Mouse (Mus musculus): ENCODE results near the gene Arx. TPM values are rescaled to one million over a fixed set of nuclear protein-coding genes. Genes with fewer than 3 reads are reported as not detected.

The Arx gene
- polyA plus RNA-seq, 1 experiment: 0.05 TPM

DNA sequence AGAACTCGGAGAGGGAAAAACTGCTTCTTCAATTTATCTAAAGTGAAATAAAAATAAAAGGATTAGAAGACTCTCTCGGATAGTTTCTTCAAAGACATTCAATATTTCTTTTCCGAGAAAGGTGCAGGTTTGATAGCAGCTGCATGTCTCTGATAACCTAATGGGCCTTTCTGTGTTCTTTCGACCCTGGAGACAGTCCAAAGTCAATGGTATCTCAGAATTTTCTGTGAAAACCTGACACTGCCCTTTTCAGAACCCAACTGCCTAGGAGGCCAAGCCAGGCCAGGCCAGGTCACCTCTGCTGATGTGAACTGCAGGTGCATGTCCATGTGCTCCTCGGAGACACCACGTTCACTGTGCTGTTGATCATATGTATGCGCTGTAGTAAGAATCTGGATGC lies 19.5 kb downstream of the Arx start:
- Histone ChIP-seq H3K4me3 (replicated peaks; ENCODE audit: extremely low read depth, low read depth, low read length) (no peak overlapping the region), H3K4me1 (ENCODE audit: control insufficient read depth, insufficient read depth, low read length) (no peaks in the 10 kb centered on the region)
- TF ChIP-seq CTCF (IDR thresholded peaks at IDR 0.05; ENCODE audit: insufficient read depth, low read length) (no peak), POLR2A (IDR thresholded peaks at IDR 0.05; ENCODE audit: borderline replicate concordance, extremely low read depth, low read depth, low read length) (no peak)
- 84% methylated on average over 7 of the region's 7 CpGs for WGBS
- DNase-seq: no peak

- no peak for DNase-seq
- Histone ChIP-seq H3K4me1 (ENCODE audit: control insufficient read depth, insufficient read depth, low read length) (no peaks in the 10 kb centered on the region), H3K4me3 (replicated peaks; ENCODE audit: extremely low read depth, low read depth, low read length) (no peak overlapping the region)
- no peak for TF ChIP-seq CTCF (IDR thresholded peaks at IDR 0.05; ENCODE audit: insufficient read depth, low read length)
- TF ChIP-seq POLR2A (IDR thresholded peaks at IDR 0.05; ENCODE audit: borderline replicate concordance, extremely low read depth, low read depth, low read length): no peak
- 57% methylated on average over 4 of the region's 4 CpGs for WGBS
These were observed 31.3 kb downstream of the Arx start for GRCm38 (mm10) chrX:93317577-93317976.

GRCm38 (mm10) chrX:93319979-93320378 lies 33.7 kb downstream of the Arx start:
- WGBS: 62% methylated on average over 2 of the region's 2 CpGs
- H3K4me1 ChIP-seq (ENCODE audit: control insufficient read depth, insufficient read depth, low read length): no peaks in the 10 kb centered on the region
- H3K4me3 ChIP-seq (replicated peaks; ENCODE audit: extremely low read depth, low read depth, low read length): no peak overlapping the region
- no peak for DNase-seq
- TF ChIP-seq POLR2A (IDR thresholded peaks at IDR 0.05; ENCODE audit: borderline replicate concordance, extremely low read depth, low read depth, low read length): no peak
- TF ChIP-seq CTCF (IDR thresholded peaks at IDR 0.05; ENCODE audit: insufficient read depth, low read length): no peak

DNA sequence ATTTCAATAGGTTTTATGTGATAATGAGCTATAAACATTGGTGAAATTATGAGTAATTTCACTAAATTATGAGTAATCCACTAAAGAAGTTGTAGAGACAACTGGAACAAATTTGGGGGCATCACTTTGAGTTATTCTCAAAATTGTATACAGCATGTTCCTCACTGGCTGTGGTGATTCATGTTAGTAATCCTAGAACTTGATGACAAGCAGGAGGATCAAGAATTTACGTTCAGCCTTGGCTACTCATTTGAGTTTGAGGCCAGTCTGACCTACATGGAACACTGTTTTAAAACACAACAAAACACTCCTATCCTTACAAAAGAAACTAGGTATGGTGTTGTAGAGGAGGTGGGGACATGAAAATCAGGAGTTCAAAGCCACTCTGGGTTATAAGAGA lies 35.1 kb downstream of the Arx start:
- Histone ChIP-seq H3K4me3 (replicated peaks; ENCODE audit: extremely low read depth, low read depth, low read length) (no peak overlapping the region), H3K4me1 (ENCODE audit: control insufficient read depth, insufficient read depth, low read length) (no peaks in the 10 kb centered on the region)
- no peak for DNase-seq
- 76% methylated on average over 1 of the region's 1 CpGs for WGBS
- no peak for TF ChIP-seq CTCF (IDR thresholded peaks at IDR 0.05; ENCODE audit: insufficient read depth, low read length)
- no peak for TF ChIP-seq POLR2A (IDR thresholded peaks at IDR 0.05; ENCODE audit: borderline replicate concordance, extremely low read depth, low read depth, low read length)

Data from lung, adult 2 months (tissue).